Mouse (Mus musculus) heart, postnatal 4 days (tissue): Measurements from ENCODE around the gene Zfp119b. TPM values are rescaled to one million over a fixed set of nuclear protein-coding genes. Genes with fewer than 3 reads are reported as not detected.
"Not testable (repeated sequence)": the region's sequence is repeated elsewhere in the genome, so short reads cannot be mapped to it uniquely, and the experiment has no call there.

Source experiments
- DNase-seq: peaks from one replicate; pipeline ENCODE4 v3.0.0; 2021
- total RNA-seq, 2 experiments: library from RNA; stranded (reverse); gene quantifications; 2 replicates each; pipeline ENCODE4 v1.2.3; 2021

Zfp119b gene
- total RNA-seq, 2 experiments from 2014 or later: 3.3 to 4.0 TPM

DNA sequence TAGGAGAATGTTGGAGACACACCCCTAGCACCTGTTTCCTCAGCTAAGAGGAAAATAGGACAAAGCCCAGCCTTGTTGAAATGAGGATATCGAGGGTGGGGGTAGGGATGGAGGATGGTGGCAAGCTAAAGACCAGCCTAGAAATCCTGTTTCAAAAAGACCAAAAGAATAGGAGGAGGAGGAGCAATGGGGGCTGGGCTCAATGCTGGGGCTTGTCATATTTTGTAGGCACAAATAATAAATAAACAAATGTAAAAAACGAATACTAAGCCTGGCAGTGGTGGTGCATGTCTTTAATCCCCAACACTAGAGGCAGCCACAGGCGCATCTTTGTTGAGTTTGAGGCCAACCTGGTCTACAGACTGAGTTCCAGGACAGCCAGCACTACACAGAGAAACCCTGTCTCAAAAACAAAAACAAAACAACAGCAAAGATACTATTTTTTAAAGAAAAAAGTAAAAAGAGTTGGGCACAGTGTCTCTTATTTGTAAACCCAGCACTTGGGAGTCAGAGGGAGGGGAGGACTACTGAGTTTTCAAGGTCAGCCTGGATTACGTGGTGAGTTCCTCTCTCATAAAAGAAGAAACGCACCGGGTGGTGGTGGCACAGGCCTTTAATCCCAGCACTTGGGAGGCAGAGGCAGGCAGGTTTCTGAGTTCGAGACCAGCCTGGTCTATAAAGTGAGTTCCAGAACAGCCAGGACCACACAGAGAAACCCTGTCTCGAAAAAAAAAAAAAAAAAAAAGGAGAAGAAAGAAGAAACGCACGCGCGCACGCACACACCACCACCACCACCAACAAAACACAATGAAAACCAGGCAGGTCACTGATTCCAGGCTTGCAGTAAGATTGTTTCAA, 8.7 kb upstream of the Zfp119b start:
- no peak for DNase-seq

DNA sequence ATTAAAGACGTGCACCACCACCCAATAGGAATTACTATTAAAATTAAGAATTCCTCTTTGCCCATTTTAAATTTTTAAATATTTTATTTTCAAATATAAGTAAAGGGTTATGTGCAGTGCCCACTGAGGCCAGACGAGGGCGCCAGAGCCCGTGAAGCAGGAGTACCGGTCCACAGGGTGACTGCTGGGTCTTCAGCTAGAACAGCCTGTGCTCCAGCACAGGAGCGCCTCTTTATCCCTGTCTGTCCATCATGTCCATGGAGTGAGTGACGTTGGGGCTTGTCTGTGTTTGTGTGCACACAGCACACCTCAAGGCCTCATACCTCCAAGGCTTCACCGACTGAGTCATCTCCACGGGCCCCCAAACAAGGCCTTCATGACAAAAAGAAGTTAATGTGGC, 7.9 kb upstream of the Zfp119b start:
- DNase-seq: peak; percentile 82

DNA sequence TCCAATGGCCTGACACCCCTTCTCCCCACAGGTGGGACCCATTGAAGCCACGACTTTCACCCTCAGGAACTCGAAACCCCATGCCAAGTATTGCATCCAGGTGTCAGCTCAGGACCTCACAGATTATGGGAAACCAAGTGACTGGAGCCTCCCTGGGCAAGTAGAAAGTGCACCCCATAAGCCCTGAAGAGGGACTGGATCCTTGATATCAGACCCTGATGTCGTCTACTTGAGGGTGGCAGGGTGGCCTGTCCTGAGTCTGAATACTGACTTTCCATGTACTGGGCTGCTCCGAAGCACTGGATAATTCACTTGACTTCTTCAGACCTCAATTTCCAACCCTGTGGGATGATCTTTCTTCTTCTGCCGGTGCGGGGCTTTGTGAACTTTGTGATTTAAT, 7.3 kb upstream of the Zfp119b start:
- DNase-seq: no peak

DNA sequence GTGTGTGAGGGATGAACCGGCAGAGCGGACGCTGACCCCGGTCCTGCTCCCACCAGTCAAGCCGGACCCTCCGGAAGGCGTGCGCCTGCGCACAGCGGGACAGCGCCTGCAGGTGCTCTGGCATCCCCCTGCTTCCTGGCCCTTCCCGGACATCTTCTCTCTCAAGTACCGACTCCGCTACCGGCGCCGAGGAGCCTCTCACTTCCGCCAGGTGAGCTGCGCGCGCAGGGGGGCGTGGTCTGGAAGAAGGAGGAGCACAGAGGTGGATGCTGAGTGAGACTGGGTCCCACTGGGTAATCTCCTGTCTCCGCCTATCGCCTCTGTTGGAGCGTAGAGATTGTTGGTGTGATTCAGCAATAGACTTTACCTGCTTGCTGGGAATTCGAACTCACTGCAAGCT, 6.8 kb upstream of the Zfp119b start:
- peak; percentile 53 for DNase-seq

DNA sequence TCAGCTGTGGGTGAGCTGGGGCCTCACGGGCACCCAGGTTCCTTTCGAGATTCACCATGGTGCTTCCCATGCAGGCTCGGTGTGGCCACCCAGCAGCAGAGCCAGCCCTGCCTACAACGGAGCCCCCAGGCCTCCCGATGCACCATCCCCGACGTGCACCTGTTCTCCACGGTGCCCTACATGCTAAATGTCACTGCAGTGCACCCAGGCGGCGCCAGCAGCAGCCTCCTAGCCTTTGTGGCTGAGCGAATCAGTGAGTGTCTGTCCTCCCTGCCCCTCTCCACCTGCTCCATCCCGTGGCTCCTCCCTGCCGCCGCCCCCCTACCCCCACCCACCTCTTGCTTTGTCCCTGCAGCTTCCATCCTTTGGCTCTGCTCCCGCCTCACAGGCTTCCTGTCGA, 4.9 kb upstream of the Zfp119b start:
- no peak for DNase-seq

DNA sequence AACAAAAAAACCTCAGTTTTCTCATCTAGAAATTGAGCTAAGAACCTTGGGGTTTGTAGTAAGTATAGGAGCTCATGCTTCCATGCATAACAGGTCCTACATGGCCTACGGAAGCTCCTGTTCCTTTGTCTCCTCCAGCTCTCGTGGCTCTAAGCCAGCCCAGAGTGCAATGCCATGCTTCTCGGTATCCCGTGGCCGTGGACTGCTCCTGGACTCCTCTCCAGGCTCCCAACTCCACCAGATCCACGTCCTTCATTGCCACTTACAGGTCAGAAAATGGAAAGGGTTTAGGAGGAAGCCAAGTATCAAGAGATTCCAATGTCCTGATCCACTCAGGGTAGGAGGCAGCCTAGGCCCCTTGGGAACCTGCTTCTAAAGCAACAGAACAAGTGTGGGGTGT, 4.5 kb upstream of the Zfp119b start:
- no peak for DNase-seq

DNA sequence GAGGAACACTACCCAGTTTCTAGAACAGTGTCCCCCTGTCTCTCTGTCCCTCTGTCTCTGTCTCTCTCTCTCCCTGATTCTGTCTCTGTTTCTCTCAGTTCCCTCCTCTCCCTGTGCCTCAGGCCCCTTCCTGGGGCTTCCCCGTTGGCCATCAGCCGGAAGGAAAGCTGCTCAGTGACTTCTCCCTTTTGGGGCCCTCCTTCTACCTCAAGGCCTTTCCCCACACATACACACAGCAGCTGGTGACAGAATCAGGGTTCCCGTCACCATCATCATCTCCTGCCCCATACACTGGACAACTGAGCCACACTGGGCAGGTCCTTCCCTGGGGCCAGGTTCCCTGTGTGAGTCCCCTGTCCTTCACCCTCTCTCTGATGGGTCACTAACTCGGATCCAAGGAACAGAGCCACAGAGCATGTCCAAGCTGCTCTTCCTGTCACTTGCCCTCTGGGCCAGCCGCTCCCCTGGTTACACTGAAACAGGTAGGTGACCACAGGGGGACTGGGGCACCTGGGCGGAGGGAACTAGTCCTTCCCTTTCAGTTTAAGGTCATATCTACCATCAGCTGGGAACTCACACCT, 3.2 kb upstream of the Zfp119b start, which contains the start of gene Ebi3:
Ebi3 (plus strand) TSS at position 194 of the 581 bp plus-strand sequence.
- no peak for DNase-seq

DNA sequence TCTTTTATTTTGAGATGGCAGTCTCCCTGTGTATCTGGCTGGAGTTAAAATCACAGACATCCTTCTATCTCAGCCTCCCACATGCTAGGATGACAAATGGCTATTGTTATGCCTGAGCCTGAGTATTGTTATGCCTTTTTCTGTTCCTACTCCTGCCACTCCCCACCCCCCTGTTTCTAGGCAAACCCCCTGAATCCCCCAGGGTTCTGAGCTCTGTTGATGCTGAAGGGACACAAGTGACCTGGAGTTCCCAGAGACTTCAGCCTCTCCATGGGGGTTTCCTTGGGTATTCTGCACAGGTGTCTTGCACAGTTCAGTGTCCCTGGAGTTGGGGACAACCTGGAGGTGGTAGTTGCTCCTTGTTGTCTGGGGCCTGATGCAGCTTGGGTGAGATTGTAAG, 2.7 kb upstream of the Zfp119b start:
- no peak for DNase-seq

DNA sequence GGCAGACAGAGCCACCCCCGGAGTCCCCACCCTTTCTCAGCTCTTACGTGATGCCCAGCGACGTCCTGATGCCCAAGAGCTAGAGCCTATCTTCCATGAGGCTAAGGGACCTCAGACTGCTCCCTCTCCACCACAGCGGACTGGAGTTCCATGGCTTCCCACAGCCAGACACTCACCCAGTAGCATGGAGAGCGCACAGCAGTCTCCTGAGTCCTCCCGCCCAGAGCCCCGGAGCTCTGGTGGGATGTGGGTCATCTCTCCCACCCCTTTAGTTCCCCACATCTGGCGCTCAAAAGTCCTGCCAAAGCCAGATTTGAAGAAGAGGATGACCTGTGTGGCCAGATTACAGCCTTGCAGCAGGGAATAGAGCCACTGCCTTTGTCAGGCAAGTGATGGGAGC, 1.3 kb upstream of the Zfp119b start:
- DNase-seq: no peak

DNA sequence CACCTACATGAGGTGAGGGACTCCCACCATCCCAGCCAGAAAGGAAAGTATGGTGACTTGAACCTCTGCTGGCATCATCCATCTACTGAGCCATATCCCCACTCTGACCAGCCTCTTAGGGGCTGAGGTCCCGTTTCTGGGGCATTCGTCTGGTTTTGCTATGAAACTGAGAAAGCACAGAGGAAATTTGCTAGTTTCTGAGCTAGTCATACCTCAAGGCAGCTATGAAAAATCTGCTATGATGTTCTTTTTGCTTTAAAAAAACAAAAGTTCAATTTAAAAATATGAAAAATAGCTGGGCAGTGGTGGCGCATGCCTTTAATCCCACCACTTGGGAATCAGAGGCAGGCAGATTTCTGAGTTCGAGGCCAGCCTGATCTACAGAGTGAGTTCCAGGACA, 653 bp downstream of the Zfp119b start:
- DNase-seq: no peak

DNA sequence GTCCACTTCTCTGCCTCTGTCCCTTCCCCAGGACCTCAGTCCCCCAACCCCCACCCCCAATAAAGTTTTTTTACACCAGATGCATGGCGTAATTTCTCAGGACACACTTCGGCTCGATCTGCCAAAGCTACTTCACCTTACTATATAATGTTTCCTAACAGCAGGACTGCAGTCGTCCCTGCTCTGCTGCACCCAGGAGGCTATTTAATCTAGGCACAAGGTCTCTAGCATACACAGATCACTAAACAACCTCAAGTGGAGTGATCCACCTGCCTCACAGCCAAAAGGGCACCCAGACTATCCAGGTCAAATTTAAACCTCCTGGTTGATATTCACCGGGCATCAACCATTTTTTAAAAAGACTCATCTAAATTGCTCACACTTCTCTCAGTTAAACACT, 3.6 kb downstream of the Zfp119b start:
- DNase-seq: no peak

DNA sequence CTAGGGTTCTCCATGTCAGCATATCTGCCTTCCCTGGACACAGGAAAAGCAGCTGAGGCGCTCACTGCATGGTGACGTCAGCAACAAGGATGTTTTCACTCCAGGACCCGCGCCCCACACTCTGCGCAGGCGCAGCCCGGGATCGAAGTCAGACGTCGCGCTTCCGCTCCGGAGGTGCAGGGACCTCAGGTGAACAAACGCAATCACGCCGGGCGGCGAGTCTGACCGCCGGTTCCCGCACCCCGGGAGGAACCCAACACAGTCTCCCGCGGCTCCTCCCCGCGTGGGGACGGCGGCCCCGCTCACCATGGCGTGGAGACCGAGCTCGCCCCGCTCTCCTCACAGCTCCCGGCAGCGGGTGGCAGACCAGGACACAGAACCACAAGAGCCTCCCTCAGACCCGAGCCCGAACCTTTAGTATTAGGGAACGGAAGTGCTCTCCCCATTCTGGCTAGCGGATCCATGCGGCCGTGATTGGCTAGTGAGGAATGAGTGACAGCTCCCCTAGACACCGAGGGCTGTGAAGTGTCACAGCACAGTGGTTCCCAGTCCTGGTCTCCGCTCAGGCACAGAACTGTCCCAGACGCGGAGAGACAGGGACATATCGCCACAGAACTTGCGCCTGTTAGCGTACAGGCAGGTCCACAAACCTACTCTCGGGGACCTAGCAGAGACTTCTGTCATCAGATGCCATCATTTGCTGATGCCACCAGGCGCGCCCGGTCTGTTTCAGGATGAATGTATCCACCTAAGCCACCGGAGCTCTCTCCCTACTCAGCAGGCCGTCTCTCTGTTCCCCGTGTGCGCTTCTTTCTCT, 4.2 kb downstream of the Zfp119b start:
- DNase-seq: peak; percentile 94

DNA sequence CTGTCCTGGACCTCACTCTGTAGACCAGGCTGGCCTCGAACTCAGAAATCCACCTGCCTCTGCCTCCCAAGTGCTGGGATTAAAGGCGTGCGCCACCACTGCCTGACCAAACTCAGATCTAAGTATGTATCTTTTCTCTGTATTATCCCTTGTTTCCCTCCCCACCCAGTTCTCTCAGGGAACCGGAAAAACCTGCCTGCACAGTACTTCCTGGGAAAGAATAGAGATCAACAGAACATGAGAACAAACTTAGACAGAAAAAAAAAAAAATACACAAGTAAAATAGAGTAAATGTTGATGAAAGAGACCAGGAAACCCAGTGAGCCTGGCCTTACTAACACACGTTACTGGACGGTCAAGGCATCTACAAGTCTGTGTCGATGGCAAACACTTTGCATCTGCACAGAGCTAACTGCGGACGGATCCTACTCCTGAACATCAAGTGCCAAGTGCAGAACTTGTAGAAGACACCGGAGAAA, 4.9 kb downstream of the Zfp119b start:
- DNase-seq: not testable (repeated sequence)

DNA sequence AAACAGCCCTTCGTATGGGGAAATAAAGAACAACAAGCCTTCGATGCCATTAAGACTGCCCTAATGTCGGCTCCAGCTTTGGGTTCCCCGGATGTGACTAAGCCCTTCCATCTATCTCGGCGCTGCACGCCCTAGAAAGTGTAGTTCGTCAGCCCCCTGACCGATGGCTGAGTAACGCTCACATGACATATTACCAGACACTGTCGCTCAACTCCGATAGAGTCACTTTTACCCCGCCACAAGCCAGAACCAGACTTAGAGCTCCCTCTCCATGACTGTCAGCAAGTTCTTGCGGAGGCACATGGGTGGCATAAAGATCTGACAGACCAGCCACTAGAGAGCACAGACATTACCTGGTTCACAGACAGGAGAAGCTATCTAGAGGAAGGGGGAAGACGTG, 16.1 kb downstream of the Zfp119b start:
- DNase-seq: no peak

DNA sequence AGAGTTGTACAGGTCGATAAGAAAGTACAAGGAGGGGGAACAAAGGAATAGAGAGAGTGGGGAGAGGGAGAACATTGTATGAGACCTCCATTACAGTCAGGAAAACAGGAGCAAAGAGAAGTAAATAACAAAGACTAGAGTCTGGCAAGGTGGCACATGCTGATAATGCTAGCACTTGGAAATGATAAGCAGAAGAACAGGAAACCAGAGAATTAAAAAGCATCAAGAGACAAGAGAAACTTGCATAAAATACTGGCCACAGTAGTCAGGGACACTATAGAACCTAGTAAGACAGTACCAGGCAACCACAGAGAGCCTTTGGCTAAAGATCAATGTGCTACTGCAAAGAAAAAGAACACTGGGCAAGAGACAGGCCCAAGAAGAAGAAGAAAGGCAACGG, 16.7 kb downstream of the Zfp119b start:
- DNase-seq: no peak

DNA sequence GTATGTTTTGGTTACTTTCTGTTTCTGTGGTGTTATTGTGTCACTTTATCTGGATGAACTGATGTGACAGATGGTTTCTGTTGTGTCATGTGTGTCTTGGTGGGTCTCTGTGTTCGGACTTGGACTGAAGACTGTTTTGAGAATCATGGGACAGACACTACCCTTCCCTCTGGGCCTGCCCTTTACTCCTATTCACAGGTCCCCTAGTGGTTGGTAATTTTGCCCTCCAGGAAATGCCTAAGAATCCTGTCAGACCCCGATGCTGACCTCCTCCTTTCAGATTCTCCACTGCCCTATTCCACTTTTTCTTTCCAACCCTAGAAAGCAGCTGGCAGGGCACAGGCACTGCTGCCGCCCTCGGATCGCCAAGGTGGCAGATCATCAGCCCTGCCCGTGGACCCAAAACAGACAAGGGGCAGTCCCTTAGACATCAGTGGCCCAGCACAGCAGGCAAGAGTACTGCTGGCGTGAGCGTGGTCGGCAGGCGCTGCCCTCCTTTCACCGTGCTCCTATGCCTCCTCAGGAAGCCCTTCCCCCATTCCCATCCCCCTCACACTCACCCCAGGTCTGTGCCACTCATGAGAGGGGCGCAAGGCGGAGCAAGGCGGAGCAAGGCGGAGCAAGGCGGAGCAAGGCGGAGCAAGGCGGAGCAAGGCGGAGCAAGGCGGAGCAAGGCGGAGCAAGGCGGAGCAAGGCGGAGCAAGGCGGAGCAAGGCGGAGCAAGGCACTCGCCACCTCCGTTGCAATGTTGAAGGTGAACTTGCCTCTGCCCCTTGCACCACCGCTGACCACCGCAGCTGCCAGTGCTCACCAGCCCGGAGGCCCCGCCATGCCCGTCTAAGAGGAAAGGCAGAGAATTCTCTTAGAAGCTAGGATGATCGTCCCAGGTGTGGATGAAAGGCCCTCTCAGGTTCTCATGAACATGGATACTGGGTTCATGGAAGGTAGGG, 17.5 kb downstream of the Zfp119b start:
- peak; percentile 38 for DNase-seq

DNA sequence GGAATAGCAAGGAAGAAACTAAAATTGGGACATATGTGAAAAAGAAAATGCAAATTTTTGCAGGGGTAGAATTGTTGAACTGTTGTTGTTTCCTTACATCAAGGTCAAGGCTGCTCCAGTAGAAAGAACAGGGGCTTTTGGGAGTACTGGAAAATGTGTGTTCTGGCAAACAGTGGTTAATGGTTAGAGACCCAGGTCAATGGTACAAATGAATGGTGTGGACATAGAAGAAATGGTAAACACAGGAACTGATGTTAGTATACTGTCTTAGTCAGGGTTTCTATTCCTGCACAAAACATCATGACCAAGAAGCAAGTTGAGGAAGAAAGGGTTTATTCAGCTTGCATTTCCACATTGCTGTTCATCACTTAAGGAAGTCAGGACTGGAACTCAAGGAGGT, 42.6 kb downstream of the Zfp119b start:
- no peak for DNase-seq

DNA sequence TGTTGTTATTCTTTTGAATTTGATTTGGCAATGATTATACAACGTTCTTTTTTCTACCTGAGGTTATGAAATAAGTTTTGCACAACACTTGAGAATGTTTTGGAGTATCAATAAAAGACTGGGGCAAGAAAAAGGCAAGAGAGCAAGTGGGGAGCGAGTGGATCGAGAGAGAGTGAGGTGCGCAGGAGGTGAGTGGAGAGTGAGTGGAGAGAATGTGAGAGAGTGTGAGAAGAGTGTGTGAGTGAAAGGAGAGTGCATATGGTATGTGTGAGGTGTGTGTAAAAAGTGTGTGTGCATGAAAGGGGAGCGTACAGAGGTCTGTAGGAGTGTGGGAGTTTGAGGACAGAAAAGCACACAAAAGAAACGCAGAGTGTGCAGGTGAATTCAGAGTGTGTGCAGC, 45.2 kb downstream of the Zfp119b start:
- DNase-seq: no peak

DNA sequence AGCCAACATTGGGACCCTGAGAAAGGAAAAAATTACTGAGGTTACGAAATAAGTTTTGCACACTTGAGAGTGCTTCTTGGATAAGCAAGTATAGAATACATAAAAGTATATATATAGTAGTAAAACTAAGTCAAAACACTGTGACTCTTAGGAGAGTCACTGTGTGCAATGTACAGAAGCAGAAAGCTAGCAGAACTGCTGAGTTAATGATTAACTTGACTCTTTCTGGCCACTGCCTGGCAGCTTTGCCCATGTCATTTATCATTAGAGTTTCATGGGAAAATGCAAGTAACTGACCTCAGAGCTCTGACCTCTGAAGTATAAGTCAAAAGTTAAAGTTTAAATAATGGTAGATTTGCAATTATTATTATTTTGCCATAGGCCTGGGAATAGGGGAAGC, 45.6 kb downstream of the Zfp119b start:
- DNase-seq: no peak

DNA sequence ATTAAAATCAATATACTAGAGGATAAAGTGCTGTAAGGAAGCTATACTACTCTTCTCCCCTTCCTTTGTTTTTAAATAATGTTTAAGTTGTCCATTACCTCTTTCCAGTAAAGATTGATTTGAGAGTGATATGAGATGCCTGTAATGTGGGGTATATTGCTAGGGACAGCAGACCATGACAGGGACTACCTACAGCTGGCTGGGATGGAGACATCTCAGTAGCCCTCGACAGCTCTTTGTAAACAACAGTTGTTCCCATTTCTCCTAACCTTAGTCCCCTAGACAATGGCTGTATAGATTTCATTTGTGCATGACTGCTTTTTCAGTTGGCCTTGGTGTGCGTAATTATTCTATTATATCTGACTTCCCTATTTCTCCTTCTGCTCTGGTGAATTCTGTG, 46.2 kb downstream of the Zfp119b start:
- DNase-seq: no peak

DNA sequence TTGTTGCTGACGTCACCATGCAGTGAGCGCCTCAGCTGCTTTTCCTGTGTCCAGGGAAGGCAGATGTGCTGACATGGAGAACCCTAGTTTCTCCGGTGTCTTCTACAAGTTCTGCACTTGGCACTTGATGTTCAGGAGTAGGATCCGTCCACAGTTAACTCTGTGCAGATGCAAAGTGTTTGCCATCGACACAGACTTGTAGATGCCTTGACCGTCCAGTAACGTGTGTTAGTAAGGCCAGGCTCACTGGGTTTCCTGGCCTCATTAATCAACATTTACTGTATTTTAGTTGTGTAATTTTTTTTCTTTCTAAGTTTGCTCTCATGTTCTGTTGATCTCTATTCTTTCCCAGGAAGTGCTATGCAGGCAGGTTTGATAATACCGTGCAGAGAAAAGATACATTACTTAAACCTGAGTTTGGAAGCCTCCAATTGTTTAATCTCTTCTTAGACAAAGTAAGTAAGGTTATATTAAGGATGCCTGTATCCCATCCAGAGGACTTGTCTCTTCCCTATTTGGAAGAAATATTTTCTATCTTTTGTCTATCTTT, 56.8 kb downstream of the Zfp119b start:
- DNase-seq: peak; percentile 14
